Mouse (Mus musculus): ENCODE data around the gene Ddx42. TPM values are rescaled to one million over a fixed set of nuclear protein-coding genes. Genes with fewer than 3 reads are reported as not detected.
"Not testable (repeated sequence)": the region's sequence is repeated elsewhere in the genome, so short reads cannot be mapped to it uniquely, and the experiment has no call there.

The Ddx42 gene
- polyA plus RNA-seq, 1 experiment: 49.9 TPM

- no peak for DNase-seq (ENCODE audit: extremely low spot score in 1 of 2, low spot score in 1 of 2)
Measured at GRCm38 (mm10) chr11:106200756-106201155, 16.0 kb upstream of the Ddx42 start.

DNA sequence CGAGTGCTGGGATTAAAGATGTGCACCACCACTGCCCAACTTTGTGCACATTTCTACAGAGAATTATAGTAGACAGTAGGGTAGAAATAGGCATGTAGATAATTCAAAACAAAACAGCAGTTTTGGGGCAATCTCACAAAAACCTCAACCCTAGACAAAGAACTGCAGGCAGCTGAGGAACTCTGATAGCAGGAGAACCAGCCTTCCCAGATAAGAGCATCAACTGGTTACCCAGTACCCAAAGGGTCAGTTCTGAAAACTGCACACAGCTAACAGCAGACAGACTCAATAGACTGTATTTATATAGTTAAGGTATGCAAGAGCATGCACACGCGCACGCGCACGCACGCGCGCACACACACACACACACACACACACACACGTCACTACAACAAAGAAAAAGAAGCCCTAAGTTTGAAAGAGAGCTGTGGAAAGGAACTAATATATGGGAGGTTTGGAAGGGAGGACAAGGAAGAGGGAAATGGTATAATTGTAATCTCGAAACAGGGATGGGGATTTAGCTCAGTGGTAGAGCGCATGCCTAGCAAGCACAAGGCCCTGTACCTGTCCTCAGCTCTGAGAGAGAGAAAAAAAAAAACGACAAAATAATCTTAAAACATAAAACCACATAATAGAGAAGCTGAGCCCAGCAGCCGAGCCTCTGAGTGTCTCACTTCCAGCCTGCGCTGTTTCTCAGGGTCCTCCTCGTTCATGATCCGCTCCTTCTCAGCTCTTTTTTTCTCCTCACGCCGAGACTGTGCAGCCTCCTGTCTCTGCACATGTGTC lies 15.2 kb upstream of the Ddx42 start:
- no peak for DNase-seq (ENCODE audit: extremely low spot score in 1 of 2, low spot score in 1 of 2)

DNA sequence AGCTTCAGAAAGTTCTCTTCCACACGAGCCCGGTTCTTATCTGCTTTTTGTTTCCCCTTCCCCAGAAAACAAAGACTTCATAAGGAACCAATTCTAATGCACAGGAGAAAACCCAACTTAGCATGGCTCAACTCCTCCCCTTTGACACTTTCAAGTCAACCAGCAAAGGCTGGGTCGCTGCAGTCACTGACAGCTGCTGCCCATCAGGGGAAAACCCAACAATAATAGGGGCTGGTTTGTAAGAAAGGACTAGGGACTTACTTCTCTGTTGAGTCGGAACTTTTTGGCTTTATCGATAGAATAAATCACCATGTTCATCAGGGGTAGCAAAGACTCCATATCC lies 14.6 kb upstream of the Ddx42 start, which contains the start of gene Strada:
Gene Strada (minus strand): TSS at position 46 of the 343 bp plus-strand sequence.
- no peak for DNase-seq (ENCODE audit: extremely low spot score in 1 of 2, low spot score in 1 of 2)

DNA sequence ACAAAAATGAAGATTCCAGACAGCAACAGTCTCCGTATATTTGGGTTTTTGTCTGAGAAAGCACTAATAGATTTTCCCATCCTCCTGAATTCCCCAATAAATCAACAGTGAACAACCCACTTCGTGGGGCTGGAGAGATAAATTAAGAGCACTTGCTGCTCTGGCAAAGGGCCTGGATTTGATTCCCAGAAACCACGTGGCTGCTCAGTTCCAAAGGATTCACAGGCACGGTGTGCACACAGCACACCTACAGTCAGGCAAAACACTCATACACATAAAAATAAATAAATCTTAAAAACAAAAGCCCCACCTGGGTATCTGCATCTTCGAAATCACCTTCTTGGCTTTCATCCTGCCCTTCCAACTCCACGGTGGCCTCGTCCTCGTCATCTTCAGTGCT lies 4.0 kb upstream of the Ddx42 start:
- DNase-seq (ENCODE audit: extremely low spot score in 1 of 2, low spot score in 1 of 2): no peak

DNA sequence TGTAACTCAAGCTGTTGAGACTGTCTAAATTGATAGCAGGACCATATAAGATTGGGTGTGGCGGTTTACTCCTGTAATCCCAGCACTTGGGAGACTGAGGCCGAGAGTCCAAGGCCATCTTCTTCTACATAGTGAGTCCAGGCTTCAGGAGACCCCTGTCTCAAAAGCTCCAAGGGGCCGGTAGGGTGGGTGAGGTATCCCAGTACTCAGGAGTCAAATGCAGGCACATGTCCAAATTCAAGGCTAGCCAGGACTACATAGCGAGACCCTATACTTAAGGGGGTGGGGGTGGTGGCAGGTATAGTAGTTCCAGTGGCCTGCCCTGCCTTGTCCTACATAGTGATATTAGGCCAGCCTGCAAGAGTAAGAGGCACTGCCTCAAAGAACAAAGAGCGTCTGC lies 1.9 kb upstream of the Ddx42 start:
- no peak for DNase-seq (ENCODE audit: extremely low spot score in 1 of 2, low spot score in 1 of 2)

GRCm38 (mm10) chr11:106215450-106215859 lies 1.3 kb upstream of the Ddx42 start:
- DNase-seq (ENCODE audit: extremely low spot score in 1 of 2, low spot score in 1 of 2): no peak

DNA sequence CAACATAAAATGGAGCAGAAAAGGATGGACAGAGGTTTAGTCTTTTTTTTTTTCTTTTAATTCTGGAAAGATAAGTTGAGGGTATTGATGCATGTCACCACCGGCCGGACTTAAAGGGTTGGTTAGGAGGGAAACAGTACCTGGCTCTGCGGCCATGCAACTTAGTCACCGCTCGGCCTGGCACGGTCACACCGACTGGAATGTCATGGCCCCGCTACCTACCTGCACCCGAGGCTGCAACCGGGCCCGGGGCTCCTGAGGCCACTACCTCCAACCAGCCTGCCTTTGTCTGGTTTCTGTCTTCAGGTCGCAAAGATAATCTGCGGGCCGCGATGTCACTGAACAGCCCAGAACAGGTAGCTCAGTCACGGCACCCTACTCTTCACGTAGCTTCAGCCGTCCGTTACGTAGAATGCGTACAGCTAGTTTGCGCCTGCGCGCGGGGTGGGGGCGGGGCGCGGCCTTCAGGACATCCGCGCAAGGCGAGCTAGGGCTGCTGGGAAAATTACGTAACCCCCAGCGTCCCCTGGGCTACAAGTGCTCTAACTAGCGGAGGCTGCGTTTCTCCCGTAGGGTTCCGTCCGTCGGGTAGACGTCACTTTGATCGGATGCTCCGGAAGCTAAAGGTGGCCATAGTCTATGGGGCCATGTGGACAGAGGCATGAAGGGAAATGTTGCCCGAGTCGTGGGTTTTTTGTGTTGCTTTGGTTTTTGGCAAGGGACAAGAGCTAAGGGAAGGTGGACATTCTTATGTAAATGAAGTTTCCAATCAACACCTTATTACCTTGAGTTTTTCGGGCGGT lies 598 bp upstream of the Ddx42 start, which contains the start of gene Ccdc47:
Gene Ccdc47 (minus strand): TSS at position 418 of the 803 bp plus-strand sequence.
- DNase-seq (ENCODE audit: extremely low spot score in 1 of 2, low spot score in 1 of 2): peak; percentile 98 to 99

GRCm38 (mm10) chr11:106220603-106221002 lies 3.9 kb downstream of the Ddx42 start:
- DNase-seq (ENCODE audit: extremely low spot score in 1 of 2, low spot score in 1 of 2): no peak

DNA sequence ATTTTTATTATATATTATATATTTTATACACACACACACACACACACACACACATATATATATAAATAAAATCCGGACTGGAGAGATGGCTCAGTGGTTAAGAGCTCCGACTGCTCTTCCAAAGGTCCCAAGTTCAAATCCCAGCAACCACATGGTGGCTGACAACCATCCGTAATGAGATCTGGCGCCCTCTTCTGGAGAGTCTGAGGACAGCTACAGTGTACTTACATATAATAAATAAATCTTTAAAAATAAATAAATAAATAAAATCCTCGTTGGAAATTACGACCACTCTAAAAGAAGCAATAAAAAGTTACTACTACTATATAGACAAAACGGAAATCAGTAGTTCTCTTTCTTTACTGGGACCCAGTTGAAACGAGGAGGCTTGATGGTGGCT lies 17.3 kb downstream of the Ddx42 start:
- not testable (repeated sequence) for DNase-seq (ENCODE audit: extremely low spot score in 1 of 2, low spot score in 1 of 2)

DNA sequence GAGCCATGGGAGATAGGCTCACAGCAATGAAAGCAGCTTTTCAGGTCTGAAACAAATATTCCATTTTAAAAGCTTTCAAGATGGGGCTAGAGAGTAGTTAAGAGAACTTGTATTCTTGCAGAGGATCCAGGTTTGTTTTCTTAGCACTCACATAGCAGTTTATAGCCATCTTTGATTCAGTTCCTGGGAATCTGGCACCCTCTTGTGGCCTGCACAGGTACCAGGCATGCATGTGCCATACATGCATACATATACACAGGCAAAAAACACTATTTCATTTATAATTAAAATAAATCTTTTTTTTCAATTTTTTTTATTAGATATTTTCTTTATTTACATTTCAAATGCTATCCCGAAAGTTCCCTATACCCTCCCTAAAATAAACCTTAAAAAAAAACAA lies 30.1 kb downstream of the Ddx42 start:
- no peak for DNase-seq (ENCODE audit: extremely low spot score in 1 of 2, low spot score in 1 of 2)

DNA sequence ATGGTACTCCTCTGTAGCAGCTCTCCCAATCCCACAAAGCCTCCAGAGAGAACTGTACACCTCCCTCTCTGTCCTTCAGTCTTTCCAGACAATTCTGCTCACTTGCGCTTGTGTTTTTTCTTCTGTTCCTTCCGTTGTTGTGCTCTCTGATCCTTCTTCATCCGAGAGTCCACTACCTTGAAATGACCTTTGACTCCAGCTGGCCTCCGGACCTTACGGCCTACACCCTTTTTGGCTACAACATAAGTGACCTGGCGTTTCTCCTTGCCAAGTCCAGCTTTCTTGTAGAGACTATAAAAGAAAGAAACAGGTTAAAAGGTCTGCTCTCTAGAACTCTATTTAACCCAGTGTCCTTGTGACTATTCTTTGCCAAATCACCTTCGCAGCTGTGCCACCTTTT lies 32.6 kb downstream of the Ddx42 start:
- DNase-seq (ENCODE audit: extremely low spot score in 1 of 2, low spot score in 1 of 2): no peak

- DNase-seq (ENCODE audit: extremely low spot score in 1 of 2, low spot score in 1 of 2): no peak
Measured at GRCm38 (mm10) chr11:106254767-106255166, 38.0 kb downstream of the Ddx42 start.

DNA sequence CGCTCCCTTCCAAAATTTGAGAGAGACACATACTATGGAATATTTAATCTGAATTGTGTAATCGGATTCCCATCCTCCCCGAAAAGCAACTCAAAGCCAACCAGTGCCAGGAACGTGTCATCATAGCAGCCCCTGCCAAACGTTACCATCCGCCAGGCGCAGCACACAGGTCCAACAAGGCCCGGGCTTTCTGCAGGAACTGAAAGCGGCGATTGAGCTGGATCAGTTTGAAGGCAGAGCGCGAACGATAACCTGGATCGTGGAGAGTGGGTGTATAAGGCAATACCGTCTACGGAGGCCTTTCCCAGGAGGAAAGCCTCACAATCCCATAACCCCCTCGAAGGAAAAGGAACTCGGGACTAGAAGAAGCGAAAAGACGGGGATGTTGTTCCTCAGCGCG lies 38.4 kb downstream of the Ddx42 start:
- DNase-seq (ENCODE audit: extremely low spot score in 1 of 2, low spot score in 1 of 2): no peak

DNA sequence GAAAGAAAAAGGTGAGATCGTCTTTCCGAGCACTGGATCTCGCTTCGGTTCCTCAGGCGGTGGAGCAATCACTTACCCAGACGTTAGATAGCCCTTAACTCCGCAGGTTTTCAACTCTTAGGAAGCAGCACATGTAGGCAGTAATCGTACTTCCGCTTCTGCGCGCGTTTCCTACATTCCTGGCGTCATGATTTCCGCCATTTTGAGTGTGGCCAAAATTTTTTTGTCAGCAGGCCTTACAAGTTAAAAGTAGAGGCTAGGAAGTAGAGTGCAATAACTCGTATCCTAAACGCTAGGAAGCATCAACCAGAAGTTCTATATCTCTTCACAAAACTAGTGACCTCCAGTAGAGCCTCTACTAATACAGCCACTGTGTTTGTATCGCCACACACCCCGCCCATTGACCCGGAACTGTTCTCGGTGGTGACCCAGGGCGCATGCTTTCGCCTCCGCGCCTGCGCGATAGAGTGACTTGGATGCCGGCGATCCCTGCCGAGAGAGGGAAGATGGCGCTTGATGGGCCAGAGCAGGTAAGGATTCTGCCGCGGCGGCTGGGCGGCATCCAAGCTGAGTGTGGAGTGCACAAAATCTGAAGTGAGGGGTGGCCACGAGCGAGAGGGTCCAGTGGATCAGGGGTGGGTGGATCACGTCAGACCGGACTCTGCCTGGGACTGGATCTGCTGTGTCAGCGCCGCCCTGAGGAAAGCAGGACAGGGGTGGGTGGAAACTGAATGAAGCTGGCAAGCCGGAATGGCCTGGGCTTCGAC lies 39.1 kb downstream of the Ddx42 start, which contains the start of the genes Ftsj3 and Psmc5:
Gene Ftsj3 (minus strand): TSS at position 395 of the 767 bp plus-strand sequence.
Gene Psmc5 (plus strand): TSS at position 470 of the 767 bp plus-strand sequence.
- peak; percentile 92 to 99 for DNase-seq (ENCODE audit: extremely low spot score in 1 of 2, low spot score in 1 of 2)

DNA sequence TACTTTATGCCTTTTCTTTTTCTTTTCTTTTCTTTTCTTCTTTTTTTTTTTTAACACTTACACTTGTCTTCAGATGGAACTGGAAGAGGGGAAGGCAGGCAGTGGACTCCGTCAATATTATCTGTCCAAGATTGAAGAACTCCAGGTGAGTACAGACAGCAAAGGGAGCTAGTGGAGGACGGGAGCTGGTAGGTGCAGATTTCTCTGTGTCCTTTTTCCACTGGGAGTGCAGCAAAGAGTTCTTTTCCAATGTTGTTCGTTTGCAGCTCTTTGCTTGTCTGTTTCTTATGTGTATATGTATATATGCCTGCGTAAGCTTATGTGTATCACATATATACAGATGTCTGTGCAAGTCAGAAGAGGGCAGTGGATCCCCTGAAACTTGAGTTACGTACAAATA lies 40.0 kb downstream of the Ddx42 start:
- peak in 1 of 2 experiments; percentile 61 for DNase-seq (ENCODE audit: extremely low spot score in 1 of 2, low spot score in 1 of 2)

GRCm38 (mm10) chr11:106260826-106261450 lies 44.2 kb downstream of the Ddx42 start:
- no peak for DNase-seq (ENCODE audit: extremely low spot score in 1 of 2, low spot score in 1 of 2)

- DNase-seq (ENCODE audit: extremely low spot score in 1 of 2, low spot score in 1 of 2): no peak
Measured at GRCm38 (mm10) chr11:106263963-106264362, 47.2 kb downstream of the Ddx42 start.

DNA sequence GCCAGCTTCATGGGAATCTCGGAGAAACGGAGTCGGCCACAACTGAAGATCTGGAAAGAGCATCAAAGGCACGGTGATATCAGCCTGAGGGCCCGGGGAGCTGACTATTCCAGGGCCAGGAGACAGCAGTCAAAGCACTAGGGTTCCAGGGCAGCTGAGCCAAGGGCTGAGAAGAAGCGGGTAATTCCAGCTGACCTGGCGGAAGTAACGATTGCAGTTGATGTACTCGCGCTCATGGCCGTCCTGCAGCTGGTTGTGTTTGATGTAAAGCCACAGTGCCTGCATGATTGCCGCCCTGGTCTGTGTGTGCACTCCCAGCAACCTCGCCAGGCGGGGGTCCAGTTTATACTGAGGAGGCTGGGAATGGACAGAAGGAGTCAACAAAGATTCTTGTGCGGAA lies 48.3 kb downstream of the Ddx42 start:
- DNase-seq (ENCODE audit: extremely low spot score in 1 of 2, low spot score in 1 of 2): no peak

DNA sequence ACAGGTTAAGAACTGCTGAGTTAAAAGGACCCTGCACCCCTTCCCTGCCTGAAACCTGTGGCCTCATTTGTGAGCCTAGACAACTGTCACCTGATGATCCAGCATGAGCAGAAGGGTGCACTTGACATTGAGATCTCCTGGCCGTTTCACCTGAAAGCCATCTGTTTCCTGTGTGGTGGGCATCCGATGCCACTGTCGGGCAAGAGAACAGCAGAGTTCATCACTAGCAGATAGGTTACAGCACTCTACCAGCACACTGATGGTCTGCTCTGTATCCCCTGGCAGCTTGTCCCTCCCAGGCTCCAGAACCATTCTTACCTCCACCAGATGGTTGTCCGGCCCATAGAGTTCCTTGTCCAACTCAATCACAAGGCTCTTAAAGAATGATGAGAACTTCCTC lies 48.8 kb downstream of the Ddx42 start:
- no peak for DNase-seq (ENCODE audit: extremely low spot score in 1 of 2, low spot score in 1 of 2)

DNA sequence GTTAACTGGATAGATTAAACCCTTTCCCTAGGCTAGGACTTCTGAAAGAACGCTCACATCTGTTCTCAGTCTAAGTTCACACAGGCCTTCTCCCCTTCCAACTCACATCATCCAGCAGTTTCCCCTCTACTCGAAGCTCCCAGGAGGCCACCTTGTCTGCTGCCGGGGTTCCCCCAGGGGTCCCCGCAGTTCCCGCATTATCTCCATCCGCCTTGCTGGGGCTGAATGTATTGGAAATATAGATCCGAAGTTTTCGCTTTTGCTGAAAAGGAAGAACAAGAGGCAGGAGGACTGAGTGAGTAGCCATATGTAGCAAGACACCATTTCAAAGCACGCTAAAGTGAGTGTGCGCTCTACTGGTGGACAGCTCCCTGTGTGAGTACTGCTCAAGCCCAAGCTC lies 49.7 kb downstream of the Ddx42 start:
- DNase-seq (ENCODE audit: extremely low spot score in 1 of 2, low spot score in 1 of 2): no peak

Data from frontal cortex, adult 2 months (tissue).